22 mouse cellular contexts compared by ENCODE assay signal in genomic region chr3:84685662-84686293, GRCm38 (mm10). TPM values are rescaled to one million over a fixed set of nuclear protein-coding genes. Genes with fewer than 3 reads are reported as not detected.
DNase-seq lines count a peak whose midpoint lies in the region; ATAC-seq and TF ChIP-seq lines count a peak whose summit lies in the region.
"Had no signal": no experiment of that assay in that cellular context is flagged by ENCODE, and none has a peak within 500 bp of the region (broad histone marks: within the 10 kb centered on the region; RNA-seq: fewer than 3 reads in every experiment).

No protein-coding gene starts in this region.

- no peak overlapping the region for H3K9ac ChIP-seq in heart, adult 2 months (ENCODE audit: low read depth, low read length)
- H3K9ac ChIP-seq: heart, embryonic 13.5 days; hindbrain, embryonic 13.5 days had no signal

- no peak for TF ChIP-seq POLR2A in heart, adult 2 months (IDR thresholded peaks at IDR 0.05; ENCODE audit: insufficient read depth, low read depth, low read length)

- TF ChIP-seq EP300 in heart, adult 2 months (IDR thresholded peaks at IDR 0.05; ENCODE audit: insufficient read depth, low read depth, low read length), result no peak

- H3K4me1 ChIP-seq in heart, adult 2 months (ENCODE audit: control insufficient read depth, insufficient read depth, low read length), result no peaks in the 10 kb centered on the region
- H3K4me1 ChIP-seq in hindbrain, embryonic 10.5 days (replicated peaks), result peaks cover 23% of the 10 kb centered on the region

- H3K4me3 ChIP-seq in heart, adult 2 months, result no peak overlapping the region
- H3K4me3 ChIP-seq in hindbrain, embryonic 10.5 days, result no peak overlapping the region
- H3K4me3 ChIP-seq: embryonic facial prominence, embryonic 10.5 days; forebrain, embryonic 10.5 days; gastrocnemius, adult 2 months; heart, embryonic 13.5 days; hindbrain, embryonic 13.5 days had no signal

- no peaks in the 10 kb centered on the region for H3K36me3 ChIP-seq in heart, adult 2 months (ENCODE audit: control insufficient read depth, insufficient read depth, low read length)
- H3K36me3 ChIP-seq in hindbrain, embryonic 10.5 days, result no peaks in the 10 kb centered on the region
- H3K36me3 ChIP-seq: embryonic facial prominence, embryonic 10.5 days; forebrain, embryonic 10.5 days; heart, embryonic 13.5 days; hindbrain, embryonic 13.5 days had no signal

- peak; percentile 62 for ATAC-seq in common myeloid progenitor, adult 5-6 weeks (replicated peaks; ENCODE audit: low read depth, poor library complexity, severe bottlenecking)
- ATAC-seq in megakaryocyte, adult 5-6 weeks (ENCODE audit: poor library complexity, severe bottlenecking), result peak; percentile 60
- ATAC-seq: forebrain, embryonic 14.5 days; hindbrain, postnatal 0 days had no signal

- H3K27ac ChIP-seq in heart, adult 2 months, result no peak overlapping the region
- H3K27ac ChIP-seq in hindbrain, embryonic 10.5 days, result no peak overlapping the region
- H3K27ac ChIP-seq: embryonic facial prominence, embryonic 10.5 days; forebrain, embryonic 10.5 days; gastrocnemius, adult 2 months; heart, embryonic 13.5 days; hindbrain, embryonic 13.5 days; hindbrain, postnatal 0 days had no signal

- DNase-seq in heart, adult 11 months, result peak; percentile 86
- no peak for DNase-seq in heart, adult 2 months
- no peak for DNase-seq in lung, postnatal 25 days (ENCODE audit: low spot score)
- DNase-seq in spleen, adult 12 weeks (ENCODE audit: low spot score), result no peak
- DNase-seq in left cerebral cortex, adult 8-10 months (ENCODE audit: low spot score in 2 of 2), result no peak
- DNase-seq in hindbrain, embryonic 10.5 days (ENCODE audit: low spot score), result no peak
- DNase-seq: adrenal gland, adult 8-10 months; adrenal gland, postnatal 36 days; cerebellum, adult 18-20 months; cerebellum, adult 9-11 months; cerebellum, postnatal 36 days; gastrocnemius, adult 2 months; gastrocnemius, postnatal 25 days; heart, postnatal 36 days had no signal

- H3K27me3 ChIP-seq in heart, adult 2 months (ENCODE audit: control insufficient read depth, insufficient read depth, low read length), result no peaks in the 10 kb centered on the region
- H3K27me3 ChIP-seq in hindbrain, embryonic 10.5 days (ENCODE audit: insufficient read depth, poor library complexity, severe bottlenecking), result 0 out of 2 replicates have a peak, but pooled peaks cover 4% of the 10 kb centered on the region
- H3K27me3 ChIP-seq: heart, embryonic 13.5 days had no signal

- no peak for TF ChIP-seq CTCF in heart, adult 2 months (IDR thresholded peaks at IDR 0.05)

- H3K9me3 ChIP-seq in hindbrain, embryonic 10.5 days, result no peaks in the 10 kb centered on the region
- H3K9me3 ChIP-seq: embryonic facial prominence, embryonic 10.5 days; forebrain, embryonic 10.5 days; heart, embryonic 13.5 days; hindbrain, embryonic 13.5 days had no signal

- H3K79me2 ChIP-seq in heart, adult 2 months (replicated peaks; ENCODE audit: control insufficient read depth, insufficient read depth, low read length), result no peaks in the 10 kb centered on the region

- intact Hi-C loops in heart, adult 2 months (cut with DNase I), result no loop called here

- 55% methylated on average over 8 of the region's 8 CpGs for WGBS in heart, adult 2 months
- 83% methylated on average over 8 of the region's 8 CpGs for WGBS in hindbrain, embryonic 10.5 days

RNA-seq across cellular contexts. Expression of gene Tmem154, which starts 19.8 kb away (rescaled TPM):
- 1 to 10 TPM; 1.6 to 2.1 TPM for total RNA-seq in heart, adult 2 months (2021)
- polyA plus RNA-seq in heart, adult 2 months (2012; rRNA removed), result 2.1 TPM in 2 replicates
- total RNA-seq in common myeloid progenitor, adult 5-6 weeks (2017), result 2.4 and 3.2 TPM in 2 replicates
- 94.0 and 94.4 TPM in 2 replicates for total RNA-seq in megakaryocyte, adult 5-6 weeks (2015)
- total RNA-seq in megakaryocyte, adult 5-6 weeks (2017), result 44.4 and 60.0 TPM in 2 replicates
- total RNA-seq in left cerebral cortex, adult 8-10 months (2022), result under 1 TPM; 0.17 to 0.53 (median 0.36) TPM
- 0.24 and 0.38 TPM in 2 replicates for polyA plus RNA-seq in hindbrain, embryonic 10.5 days (2016; fragmentation: Nextera tagmentation; extraction: Ambion mirVana)

Comparison
In these comparisons a context has a peak if more than half of its experiments do, and no peak if none do; other contexts are left out.
1. RNA of gene Tmem154, which starts 19.8 kb away (total RNA-seq): 44.4 to 94.4 TPM in megakaryocyte, adult 5-6 weeks; 2.4 to 3.2 TPM in common myeloid progenitor, adult 5-6 weeks, 1.6 to 2.1 TPM in heart, adult 2 months and 0.17 to 0.53 TPM in left cerebral cortex, adult 8-10 months; every median in the first group is over 10 times any median in the second.